Mouse (Mus musculus): ENCODE data around the gene Synj2. TPM values are rescaled to one million over a fixed set of nuclear protein-coding genes. Genes with fewer than 3 reads are reported as not detected.

Gene Synj2
- total and polyA plus RNA-seq, 3 experiments = 1.2 to 2.5 TPM; not detected in 1

DNA sequence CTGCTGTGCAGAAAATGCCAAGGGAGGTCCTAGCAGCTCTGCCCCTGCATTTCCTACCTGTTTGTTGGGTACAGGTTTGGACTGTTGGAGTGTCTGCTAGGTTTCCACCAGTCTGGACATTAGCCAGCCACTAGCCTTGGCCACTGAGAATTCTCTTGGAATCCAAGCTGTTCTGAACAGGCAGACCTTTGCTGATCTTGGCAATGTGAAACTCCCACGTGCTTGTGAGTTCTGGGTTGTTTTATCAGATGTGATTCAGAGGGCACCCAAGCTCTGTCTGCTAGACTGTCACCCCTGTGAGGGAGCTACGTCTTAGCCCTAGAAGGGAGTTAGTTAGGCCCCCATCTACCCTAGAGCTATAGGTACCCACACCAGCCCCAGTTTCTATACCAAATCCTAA, 3.6 kb upstream of the Synj2 start:
- TF ChIP-seq ZC3H11A (IDR thresholded peaks at IDR 0.05; ENCODE audit: low read depth, low read length) (no peak), MAX (IDR thresholded peaks at IDR 0.05; ENCODE audit: low read length) (peak; percentile 55; the same call in 1 of the 2 replicates), SIN3A (IDR thresholded peaks at IDR 0.05; ENCODE audit: low read length) (no peak), JUND (IDR thresholded peaks at IDR 0.05; ENCODE audit: low read depth, low read length) (no peak), TAL1 (IDR thresholded peaks at IDR 0.05; ENCODE audit: low read length) (no peak), MYB (IDR thresholded peaks at IDR 0.05; ENCODE audit: low read depth, low read length) (no peak), POLR2AphosphoS5 (IDR thresholded peaks at IDR 0.05; ENCODE audit: borderline replicate concordance, low read depth, low read length) (no peak), TBP (IDR thresholded peaks at IDR 0.05; ENCODE audit: low read depth, low read length) (no peak), RCOR1 (IDR thresholded peaks at IDR 0.05; ENCODE audit: low read depth, low read length) (no peak), NRF1 (IDR thresholded peaks at IDR 0.05; ENCODE audit: insufficient read depth, low read depth, low read length, poor library complexity, severe bottlenecking) (no peak), MXI1 (IDR thresholded peaks at IDR 0.05; ENCODE audit: low read depth, low read length) (no peak), UBTF (IDR thresholded peaks at IDR 0.05; ENCODE audit: borderline replicate concordance, insufficient read depth, low read depth, low read length) (no peak), TCF12 (IDR thresholded peaks at IDR 0.05; ENCODE audit: low read depth, low read length) (no peak), MEF2A (IDR thresholded peaks at IDR 0.05; ENCODE audit: extremely low read depth, insufficient replicate concordance, low read depth, low read length, poor library complexity, severe bottlenecking) (no peak), ELF1 (IDR thresholded peaks at IDR 0.05; ENCODE audit: low read depth, low read length) (no peak), CHD1 (IDR thresholded peaks at IDR 0.05; ENCODE audit: low read depth, low read length) (no peak), GABPA (IDR thresholded peaks at IDR 0.05; ENCODE audit: low read depth, low read length) (no peak), GATA1 (IDR thresholded peaks at IDR 0.05; ENCODE audit: low read depth, low read length) (peak; percentile 40; the same call in 1 of the 2 replicates), POLR2A (IDR thresholded peaks at IDR 0.05; ENCODE audit: control insufficient read depth in 1 of 2, insufficient read depth in 1 of 2, low read depth in 1 of 2, low read length in 2 of 2, poor library complexity in 1 of 2) (no peak), BHLHE40 (IDR thresholded peaks at IDR 0.05; ENCODE audit: borderline replicate concordance, low read depth, low read length) (peak; percentile 40; the same call in 1 of the 2 replicates), MAFK (IDR thresholded peaks at IDR 0.05; ENCODE audit: borderline replicate concordance, low read depth, low read length) (no peak), ETS1 (IDR thresholded peaks at IDR 0.05; ENCODE audit: low read depth, low read length) (0 out of 2 replicates have a peak, but pooled peaks have one; percentile 11), E2F4 (IDR thresholded peaks at IDR 0.05; ENCODE audit: borderline replicate concordance, low read depth, low read length) (no peak), MYC (IDR thresholded peaks at IDR 0.05; ENCODE audit: low read depth, low read length) (0 out of 2 replicates have a peak, but pooled peaks have one; percentile 27), ZNF384 (IDR thresholded peaks at IDR 0.05; ENCODE audit: low read depth, low read length) (no peak), EP300 (IDR thresholded peaks at IDR 0.05; ENCODE audit: low read depth in 1 of 2, low read length in 2 of 2) (no peak)
- peaks cover 3 to 20% of the 10 kb centered on the region in 2 experiments for H3K4me1 ChIP-seq (ENCODE audit: control insufficient read depth in 1 of 2, insufficient read depth in 2 of 2, low read length in 2 of 2)

More for the DNA sequence above, 3.6 kb upstream of the Synj2 start:
- Histone ChIP-seq H3K9ac (ENCODE audit: control insufficient read depth, low read depth, low read length, poor library complexity, severe bottlenecking) (no peak overlapping the region), H3K27ac (ENCODE audit: control insufficient read depth, low read depth, low read length) (no peak overlapping the region), H3K27me3 (ENCODE audit: control insufficient read depth in 1 of 2, insufficient read depth in 2 of 2, low read length in 2 of 2) (no peaks in the 10 kb centered on the region), H3K4me3 (ENCODE audit: control insufficient read depth in 1 of 2, insufficient read depth in 1 of 2, low read depth in 2 of 2, low read length in 2 of 2) (no peak overlapping the region), H3K36me3 (ENCODE audit: control insufficient read depth in 1 of 2, insufficient read depth in 2 of 2, low read length in 2 of 2) (peaks cover 0 to 5% of the 10 kb centered on the region in 2 experiments; a peak in 2 of 4 replicates), H3K9me3 (replicated peaks; ENCODE audit: insufficient read depth, low read length) (no peaks in the 10 kb centered on the region), H3K79me2 (ENCODE audit: control insufficient read depth, insufficient read depth, low read length, poor library complexity) (no peaks in the 10 kb centered on the region)
- peak; percentile 42 for DNase-seq (ENCODE audit: low read depth, low spot score)
